Mouse (Mus musculus) midbrain, embryonic 14.5 days (tissue): Measurements from ENCODE around the gene Ccl5. TPM values are rescaled to one million over a fixed set of nuclear protein-coding genes. Genes with fewer than 3 reads are reported as not detected.

Experiments used
- ATAC-seq: fragments of 200-750 bp; cut with Nextera tagmentation; 2 replicates; pipeline ENCODE4 v1.8.0; 2017; ENCODE audit warnings: moderate number of reproducible peaks, moderate library complexity; ENCODE audit not compliant: low FRiP score, low TSS enrichment
- DNase-seq: peaks from one replicate; pipeline ENCODE4 v3.0.0-alpha.2; 2015
- H3K27ac ChIP-seq: fragments of 300-500 bp; sonication (generic); replicated peaks from 2 replicates; pipeline ENCODE4 v1.5.1; 2014; ENCODE audit warnings: mild to moderate bottlenecking, low read depth, low read length, moderate library complexity
- H3K27me3 ChIP-seq: fragments of 300-500 bp; sonication (generic); 2 replicates; pipeline ENCODE4 v1.6.1; 2014; ENCODE audit warnings: low read length, control low read depth, mixed read lengths; ENCODE audit not compliant: control insufficient read depth, insufficient read depth
- H3K36me3 ChIP-seq: fragments of 300-500 bp; sonication (generic); 2 replicates; pipeline ENCODE4 v1.6.1; 2014; ENCODE audit warnings: low read length, control low read depth; ENCODE audit not compliant: control insufficient read depth, insufficient read depth
- H3K4me1 ChIP-seq: fragments of 300-500 bp; sonication (generic); 2 replicates; pipeline ENCODE4 v1.6.1; 2014; ENCODE audit warnings: mild to moderate bottlenecking, antibody characterized with exemption, low read length, control low read depth; ENCODE audit not compliant: control insufficient read depth, insufficient read depth
- H3K4me2 ChIP-seq: fragments of 300-500 bp; sonication (generic); 2 replicates; pipeline ENCODE4 v1.6.1; 2014; ENCODE audit warnings: mild to moderate bottlenecking, low read length, moderate library complexity
- H3K4me3 ChIP-seq: fragments of 300-500 bp; sonication (generic); replicated peaks from 2 replicates; pipeline ENCODE4 v1.5.1; 2014; ENCODE audit warnings: low read depth, low read length
- H3K9ac ChIP-seq: fragments of 300-500 bp; sonication (generic); replicated peaks from 2 replicates; pipeline ENCODE4 v1.6.1; 2014; ENCODE audit warnings: mild to moderate bottlenecking, low read length, moderate library complexity
- H3K9me3 ChIP-seq: fragments of 300-500 bp; sonication (generic); 2 replicates; pipeline ENCODE4 v1.6.1; 2016; ENCODE audit warnings: low read length, control low read depth, mixed read lengths; ENCODE audit not compliant: control insufficient read depth
- WGBS: fragments of 180-500 bp; shearing (Covaris S2); extraction: QIAGEN DNeasy Blood & Tissue Kit; methylation state at CpG from one replicate; pipeline ENCODE4 v1.1.7; 2014; 5-methylcytosine and 5-hydroxymethylcytosine counted together
- polyA plus RNA-seq: library from polyadenylated mRNA; unstranded; fragments of >200 nt; fragmentation: Nextera tagmentation; extraction: Ambion mirVana; gene quantifications from 2 replicates; pipeline ENCODE4 v1.2.1, GENCODE M21; 2014

Gene Ccl5
- polyA plus RNA-seq, 1 experiment from 2014 or later = 1.6 TPM

GRCm38 (mm10) chr11:83533192-83533591 is 2.9 kb upstream of the Ccl5 start:
- no peak overlapping the region for H3K27ac ChIP-seq
- no peak overlapping the region for H3K4me3 ChIP-seq
- no peak overlapping the region for H3K9ac ChIP-seq
- 93% methylated on average over 1 of the region's 1 CpGs for WGBS
- no peak overlapping the region for H3K4me2 ChIP-seq
- no peaks in the 10 kb centered on the region for H3K4me1 ChIP-seq
- ATAC-seq = no peak
- H3K27me3 ChIP-seq = no peaks in the 10 kb centered on the region
- DNase-seq = no peak
- H3K36me3 ChIP-seq = no peaks in the 10 kb centered on the region
- H3K9me3 ChIP-seq = no peaks in the 10 kb centered on the region

- no peaks in the 10 kb centered on the region for H3K9me3 ChIP-seq
- 70% methylated on average over 12 of the region's 12 CpGs for WGBS
- no peaks in the 10 kb centered on the region for H3K27me3 ChIP-seq
- no peaks in the 10 kb centered on the region for H3K4me1 ChIP-seq
- H3K4me2 ChIP-seq = no peak overlapping the region
- H3K36me3 ChIP-seq = no peaks in the 10 kb centered on the region
- no peak overlapping the region for H3K27ac ChIP-seq
- ATAC-seq (no peak), DNase-seq (no peak)
- H3K4me3 ChIP-seq = no peak overlapping the region
- H3K9ac ChIP-seq = no peak overlapping the region
Observed at GRCm38 (mm10) chr11:83529024-83529423, 1.3 kb downstream of the Ccl5 start.

- ATAC-seq = no peak
- Histone ChIP-seq H3K27me3 (no peaks in the 10 kb centered on the region), H3K4me1 (no peaks in the 10 kb centered on the region), H3K27ac (no peak within 1 kb of the TSS), H3K36me3 (0 out of 2 replicates have a peak, but pooled peaks cover 6% of the 10 kb centered on the region), H3K4me3 (no peak within 1 kb of the TSS), H3K4me2 (no peak within 1 kb of the TSS), H3K9me3 (no peaks in the 10 kb centered on the region), H3K9ac (no peak within 1 kb of the TSS)
- 91% methylated on average over 3 of the region's 3 CpGs for WGBS
- DNase-seq = no peak
Observed at GRCm38 (mm10) chr11:83522075-83522474, 8.2 kb downstream of the Ccl5 start, which contains the start of gene Heatr9. TSS of gene Heatr9 (minus strand) at chr11:83522175.

GRCm38 (mm10) chr11:83518371-83518770 is 11.9 kb downstream of the Ccl5 start:
- no peaks in the 10 kb centered on the region for H3K4me1 ChIP-seq
- H3K36me3 ChIP-seq = 0 out of 2 replicates have a peak, but pooled peaks cover 6% of the 10 kb centered on the region
- H3K4me3 ChIP-seq = no peak overlapping the region
- no peak overlapping the region for H3K27ac ChIP-seq
- H3K9ac ChIP-seq = no peak overlapping the region
- H3K4me2 ChIP-seq = no peak overlapping the region
- WGBS = 67% methylated on average over 6 of the region's 6 CpGs
- H3K27me3 ChIP-seq = no peaks in the 10 kb centered on the region
- DNase-seq = no peak
- ATAC-seq = no peak
- H3K9me3 ChIP-seq = no peaks in the 10 kb centered on the region

GRCm38 (mm10) chr11:83517153-83517552 is 13.2 kb downstream of the Ccl5 start:
- Histone ChIP-seq H3K4me2 (no peak overlapping the region), H3K9me3 (no peaks in the 10 kb centered on the region), H3K4me1 (no peaks in the 10 kb centered on the region), H3K9ac (no peak overlapping the region), H3K36me3 (0 out of 2 replicates have a peak, but pooled peaks cover 6% of the 10 kb centered on the region), H3K4me3 (no peak overlapping the region), H3K27me3 (no peaks in the 10 kb centered on the region), H3K27ac (no peak overlapping the region)
- no peak for ATAC-seq
- no peak for DNase-seq

GRCm38 (mm10) chr11:83509521-83509920 is 20.8 kb downstream of the Ccl5 start:
- H3K4me2 ChIP-seq = no peak overlapping the region
- no peaks in the 10 kb centered on the region for H3K27me3 ChIP-seq
- no peak for ATAC-seq
- H3K4me3 ChIP-seq = no peak overlapping the region
- no peaks in the 10 kb centered on the region for H3K9me3 ChIP-seq
- no peaks in the 10 kb centered on the region for H3K4me1 ChIP-seq
- no peak overlapping the region for H3K9ac ChIP-seq
- no peak for DNase-seq
- peaks cover 35% of the 10 kb centered on the region for H3K36me3 ChIP-seq
- no peak overlapping the region for H3K27ac ChIP-seq

- Histone ChIP-seq H3K9ac (no peak overlapping the region), H3K27me3 (no peaks in the 10 kb centered on the region), H3K4me2 (no peak overlapping the region), H3K4me3 (no peak overlapping the region), H3K9me3 (no peaks in the 10 kb centered on the region), H3K4me1 (no peaks in the 10 kb centered on the region), H3K36me3 (peaks cover 72% of the 10 kb centered on the region), H3K27ac (no peak overlapping the region)
- ATAC-seq = no peak
- 90% methylated on average over 5 of the region's 5 CpGs for WGBS
- DNase-seq = no peak
Observed at GRCm38 (mm10) chr11:83504308-83504707, 26.0 kb downstream of the Ccl5 start.

- no peaks in the 10 kb centered on the region for H3K4me1 ChIP-seq
- H3K4me2 ChIP-seq = no peak overlapping the region
- 56% methylated on average over 2 of the region's 2 CpGs for WGBS
- H3K9ac ChIP-seq = no peak overlapping the region
- no peak overlapping the region for H3K4me3 ChIP-seq
- H3K36me3 ChIP-seq = peaks cover 15% of the 10 kb centered on the region
- H3K9me3 ChIP-seq = no peaks in the 10 kb centered on the region
- H3K27ac ChIP-seq = no peak overlapping the region
- H3K27me3 ChIP-seq = no peaks in the 10 kb centered on the region
- ATAC-seq = no peak
- DNase-seq = no peak
Observed at GRCm38 (mm10) chr11:83495571-83495970, 34.7 kb downstream of the Ccl5 start.

GRCm38 (mm10) chr11:83491488-83491887 is 38.8 kb downstream of the Ccl5 start:
- H3K4me3 ChIP-seq = no peak overlapping the region
- H3K27ac ChIP-seq = no peak overlapping the region
- H3K4me1 ChIP-seq = no peaks in the 10 kb centered on the region
- 91% methylated on average over 4 of the region's 4 CpGs for WGBS
- H3K4me2 ChIP-seq = no peak overlapping the region
- no peak overlapping the region for H3K9ac ChIP-seq
- no peaks in the 10 kb centered on the region for H3K9me3 ChIP-seq
- no peaks in the 10 kb centered on the region for H3K27me3 ChIP-seq
- H3K36me3 ChIP-seq = peaks cover 31% of the 10 kb centered on the region
- no peak for ATAC-seq
- no peak for DNase-seq
